Mouse (Mus musculus): Measurements from ENCODE around the gene Manba.
"Not testable (repeated sequence)": the region's sequence is repeated elsewhere in the genome, so short reads cannot be mapped to it uniquely, and the experiment has no call there.

The Manba gene

DNA sequence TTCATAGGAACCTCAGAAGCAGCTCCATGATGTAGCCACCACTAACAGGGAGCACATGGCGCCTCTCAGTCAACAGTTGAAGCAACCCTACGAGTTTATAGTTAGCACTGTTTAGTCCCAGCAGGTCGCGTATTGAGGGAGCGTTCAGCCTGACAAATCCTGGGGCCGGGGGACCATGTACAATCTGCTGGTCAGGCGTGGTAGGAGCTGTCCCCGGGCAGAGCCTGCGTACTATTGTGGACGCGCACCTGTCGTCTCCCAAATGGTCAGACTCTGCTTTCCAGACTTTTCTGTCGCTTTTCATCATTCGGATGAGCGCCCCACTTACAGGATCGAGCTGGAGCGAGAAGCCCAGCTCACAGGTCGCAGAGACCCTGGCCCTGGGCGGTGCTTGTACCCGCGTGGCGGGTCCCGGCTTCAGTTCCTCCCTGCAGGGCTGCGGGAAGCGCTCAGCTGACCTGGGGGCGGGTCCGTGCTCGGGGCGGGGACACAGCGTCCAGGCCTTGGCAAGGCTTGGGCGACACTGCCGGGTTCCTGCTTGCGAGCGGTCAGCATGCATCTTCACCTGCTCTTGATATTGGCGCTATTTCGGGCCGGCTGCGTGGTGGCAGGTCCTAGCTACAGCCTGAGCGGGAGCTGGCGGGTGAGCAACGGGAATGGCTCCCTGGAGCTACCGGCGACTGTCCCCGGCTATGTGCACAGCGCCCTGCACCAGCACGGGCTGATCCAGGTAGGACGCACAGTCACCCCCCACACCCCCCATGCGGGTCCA is at the start of gene Manba:
Gene Manba, plus strand, starts transcription at position 484 of the 772 bp plus-strand sequence.
- peak; percentile 72 for DNase-seq (ENCODE audit: low read depth)

DNA sequence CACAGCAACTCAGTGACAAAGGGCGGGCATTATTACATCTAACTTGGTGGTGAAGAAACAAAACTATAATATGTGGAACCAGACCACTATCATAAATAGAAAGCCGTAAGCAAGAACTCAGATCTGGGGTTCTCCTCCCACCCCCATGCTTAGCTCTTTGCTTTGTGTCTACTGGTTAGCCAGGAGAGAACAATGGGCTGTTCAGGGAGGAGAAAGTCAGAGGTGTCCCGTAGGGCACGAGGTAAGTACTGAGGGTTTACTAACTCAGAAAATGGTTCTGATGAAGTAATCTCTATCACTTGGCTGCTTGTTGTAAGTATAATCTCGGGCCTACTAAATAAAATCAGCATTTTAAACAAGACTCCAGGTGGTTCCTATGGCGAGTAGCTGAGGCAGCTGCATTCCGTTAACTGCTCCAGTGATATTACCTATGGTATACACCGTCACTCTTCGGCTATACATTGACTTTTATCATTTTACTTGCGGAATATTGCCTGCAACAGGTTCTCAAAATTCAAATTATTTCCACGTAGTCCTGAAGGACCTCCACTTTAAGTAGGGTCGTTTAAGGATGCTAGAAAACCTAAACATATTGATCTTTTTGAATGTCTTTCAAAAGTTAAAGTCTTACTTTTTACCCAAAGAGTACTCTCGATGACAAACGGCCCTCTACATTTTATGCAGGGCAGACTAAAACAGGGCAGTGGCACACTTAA is 48.4 kb upstream of the Manba start:
- DNase-seq (ENCODE audit: low read depth) = no peak

DNA sequence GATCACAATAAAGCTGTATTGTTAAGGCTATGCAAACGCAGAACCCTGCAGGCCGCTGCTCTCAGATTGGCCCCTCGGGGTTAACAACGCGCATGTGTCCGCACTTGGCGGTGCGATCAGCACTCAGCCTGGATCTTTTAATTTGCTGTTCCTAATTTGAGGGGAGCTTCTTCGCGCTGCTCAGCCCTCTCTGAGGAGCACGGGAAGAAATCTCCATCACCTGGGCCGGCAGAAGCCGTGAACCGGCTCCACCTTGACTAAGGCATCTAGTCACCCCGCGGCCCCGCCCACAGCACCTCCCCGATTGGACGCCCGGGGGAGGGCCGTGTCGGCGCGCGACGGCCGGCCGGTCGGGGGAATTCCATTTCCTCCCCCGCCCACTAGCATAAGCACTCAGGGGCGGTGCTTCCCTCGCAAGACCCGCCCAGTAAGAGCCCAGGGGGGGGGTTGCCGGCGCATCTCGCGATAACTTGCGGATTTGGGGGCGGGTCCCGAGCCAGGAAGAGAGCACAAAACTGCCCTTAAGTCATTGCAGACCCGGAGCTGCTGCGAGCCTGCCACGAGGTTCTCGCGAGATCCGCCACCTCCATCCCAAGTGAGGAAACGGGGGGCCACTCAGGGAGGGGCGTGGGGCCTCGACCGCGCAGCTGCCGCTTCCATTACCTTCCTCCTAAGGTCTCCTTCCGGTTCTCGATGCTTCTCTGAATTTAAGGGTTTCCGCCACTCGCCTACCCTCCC is 47.5 kb upstream of the Manba start, which contains the start of gene Ube2d3:
Gene Ube2d3, plus strand, starts transcription at position 392 of the 738 bp plus-strand sequence.
- peak; percentile 99 for DNase-seq (ENCODE audit: low read depth)

GRCm38 (mm10) chr3:135438531-135438912 is 46.9 kb upstream of the Manba start:
- peak; percentile 96 for DNase-seq (ENCODE audit: low read depth)

- DNase-seq (ENCODE audit: low read depth) = peak; percentile 92
These were observed 46.4 kb upstream of the Manba start for GRCm38 (mm10) chr3:135438913-135439531.

DNA sequence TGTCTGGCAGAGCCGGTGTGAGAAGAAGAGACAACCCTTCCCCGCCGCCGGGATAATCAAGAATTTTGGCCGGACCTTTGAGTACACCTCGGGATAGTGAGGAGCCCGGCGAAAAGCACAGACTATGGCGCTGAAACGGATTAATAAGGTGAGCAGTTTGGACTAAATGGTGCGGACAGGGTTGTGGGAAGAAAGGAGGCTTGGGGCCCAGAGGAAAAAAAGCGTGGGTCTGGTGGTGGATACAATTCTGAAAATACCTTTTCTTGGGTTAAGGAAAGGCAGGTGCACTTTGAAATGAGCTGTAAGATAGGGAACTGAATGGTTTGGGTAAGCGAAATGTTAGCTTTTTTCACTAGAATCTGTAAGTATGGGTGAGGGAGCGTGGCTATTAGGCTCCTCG is 45.8 kb upstream of the Manba start:
- no peak for DNase-seq (ENCODE audit: low read depth)

DNA sequence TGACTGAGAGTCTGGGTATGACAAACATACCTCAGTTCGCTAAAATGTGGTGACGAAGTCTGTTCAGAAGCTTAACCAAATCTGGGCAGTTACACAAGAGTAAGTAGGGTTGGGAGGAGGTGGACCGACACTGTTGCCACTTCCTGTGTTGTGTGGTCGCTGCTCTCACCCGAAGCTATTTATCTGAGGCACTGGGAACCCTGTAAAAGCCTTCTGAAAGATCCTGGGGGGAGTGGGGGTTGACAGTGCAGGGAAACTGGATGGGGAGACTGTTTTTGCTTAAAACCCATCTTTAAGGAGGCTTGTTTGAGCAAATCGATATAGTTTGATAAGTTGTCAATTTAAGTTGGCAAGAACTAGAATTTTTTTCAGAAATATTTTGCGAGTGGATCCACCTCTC is 45.2 kb upstream of the Manba start:
- peak; percentile 82 for DNase-seq (ENCODE audit: low read depth)

GRCm38 (mm10) chr3:135440621-135441020 is 44.8 kb upstream of the Manba start:
- DNase-seq (ENCODE audit: low read depth) = no peak

DNA sequence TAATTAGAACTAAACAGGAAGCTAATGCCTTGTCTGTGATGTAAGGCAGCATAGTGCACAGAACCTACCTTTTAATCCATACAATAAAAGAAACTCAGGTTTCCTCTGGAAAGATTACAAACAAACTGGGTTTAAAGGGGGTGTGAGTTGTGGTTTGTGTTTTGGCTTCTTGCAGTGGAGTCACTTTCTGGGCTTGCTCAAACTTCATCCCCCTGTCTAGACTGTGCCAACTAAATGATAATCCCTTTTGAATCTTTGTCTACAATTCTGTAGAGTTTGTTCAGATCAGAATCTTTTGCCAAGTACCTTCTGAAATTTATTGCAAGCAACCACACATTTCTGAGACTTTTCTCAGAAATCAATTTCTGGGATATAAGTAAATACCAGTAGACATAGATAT is 40.5 kb upstream of the Manba start:
- DNase-seq (ENCODE audit: low read depth) = no peak

GRCm38 (mm10) chr3:135458981-135459380 is 26.4 kb upstream of the Manba start:
- DNase-seq (ENCODE audit: low read depth) = no peak

GRCm38 (mm10) chr3:135468402-135468801 is 17.0 kb upstream of the Manba start:
- DNase-seq (ENCODE audit: low read depth) = no peak

DNA sequence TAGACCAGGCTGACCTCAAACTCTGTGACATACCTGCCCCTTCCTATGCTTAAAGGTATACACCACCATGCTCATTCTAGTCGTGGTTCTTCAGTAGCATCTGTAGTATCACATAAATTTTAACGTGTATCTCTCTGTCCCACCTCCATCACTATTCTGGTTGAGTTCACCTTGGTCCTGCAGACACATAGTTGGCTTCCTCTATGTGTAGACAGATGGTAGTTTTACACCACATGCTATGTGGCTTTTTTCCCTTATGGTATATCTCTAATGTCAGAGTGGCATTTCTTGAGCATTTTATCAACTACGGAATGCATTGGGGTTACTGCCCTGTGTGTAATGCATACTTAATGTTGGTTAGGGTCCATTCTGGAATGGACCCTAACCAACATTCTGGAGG is 16.3 kb upstream of the Manba start:
- DNase-seq (ENCODE audit: low read depth) = no peak

DNA sequence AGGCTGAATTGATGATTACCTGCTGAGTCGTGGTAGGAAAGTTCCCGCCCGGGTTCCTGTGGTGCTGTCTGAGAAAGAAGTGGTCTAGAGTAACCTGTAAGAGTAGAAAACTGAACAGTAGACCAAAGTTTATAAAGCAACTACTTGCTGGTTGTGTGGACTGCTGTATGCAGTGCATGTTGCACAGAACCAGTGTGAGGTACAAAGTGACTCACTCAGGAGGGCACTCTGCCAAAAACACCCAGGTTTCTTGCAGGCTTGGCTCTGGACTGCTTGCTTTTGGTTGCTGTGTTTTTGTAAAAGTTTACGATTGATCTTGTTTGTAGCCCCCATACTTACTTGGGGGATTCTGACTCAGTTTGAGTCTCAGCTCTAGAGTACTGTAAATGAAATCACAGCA is 15.4 kb upstream of the Manba start:
- no peak for DNase-seq (ENCODE audit: low read depth)

DNA sequence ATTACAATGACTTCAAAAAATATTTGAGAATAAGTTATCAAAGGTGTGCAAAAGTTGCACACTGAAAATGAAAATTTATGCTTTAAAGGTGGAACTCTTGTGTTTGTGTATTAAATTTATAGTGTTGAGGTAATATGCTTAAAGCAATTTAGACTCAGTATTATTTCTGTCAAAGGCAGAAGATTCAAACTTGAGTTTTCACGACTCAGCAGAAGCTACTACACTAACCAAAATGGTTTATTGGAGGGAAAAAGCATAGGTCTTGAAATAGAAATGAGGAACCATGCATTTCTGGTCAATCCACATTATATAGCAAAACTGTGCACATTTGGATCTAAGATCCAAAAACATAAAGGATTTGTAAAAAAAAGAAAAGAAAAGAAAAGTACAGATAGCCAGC is 14.6 kb upstream of the Manba start:
- no peak for DNase-seq (ENCODE audit: low read depth)

DNA sequence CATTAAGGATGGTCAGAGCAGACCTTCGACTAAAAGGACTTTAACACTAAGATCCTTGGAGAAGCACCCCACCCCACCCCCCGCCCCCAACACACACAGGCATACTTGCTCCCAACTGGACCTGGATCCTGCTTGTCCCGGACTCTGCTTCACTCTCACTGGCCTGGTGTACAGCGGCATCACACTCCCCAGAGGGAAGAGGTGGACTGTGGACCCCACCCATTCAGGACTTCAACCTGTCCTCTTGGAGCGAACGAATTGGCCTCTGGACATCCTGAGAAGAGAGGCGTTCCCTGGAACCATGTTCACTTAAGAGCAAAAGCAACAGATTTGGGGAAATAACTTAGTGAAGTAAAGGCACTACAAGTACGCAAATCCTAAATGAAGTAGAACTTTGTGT is 10.4 kb upstream of the Manba start:
- no peak for DNase-seq (ENCODE audit: low read depth)

GRCm38 (mm10) chr3:135476286-135476685 is 9.1 kb upstream of the Manba start:
- DNase-seq (ENCODE audit: low read depth) = no peak

DNA sequence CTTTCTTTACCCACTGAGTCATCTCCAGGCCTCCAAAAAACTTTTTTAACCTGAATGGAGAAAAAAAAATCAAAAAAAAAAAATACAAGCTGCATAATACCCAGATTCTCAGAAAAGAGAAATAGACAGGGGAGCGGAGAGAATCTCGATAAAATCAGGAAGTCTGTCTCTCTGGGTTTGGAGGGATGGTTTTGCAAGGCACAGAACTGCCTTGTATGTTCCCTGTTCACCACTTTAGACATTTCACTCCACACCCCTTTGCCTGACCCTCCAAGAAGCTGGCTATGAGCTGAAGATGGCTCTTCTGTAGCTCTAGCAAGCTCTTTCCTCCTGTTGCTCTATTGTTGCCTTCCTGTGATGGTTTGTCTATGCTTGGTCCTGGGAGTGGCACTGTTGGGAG is 8.4 kb upstream of the Manba start:
- no peak for DNase-seq (ENCODE audit: low read depth)

DNA sequence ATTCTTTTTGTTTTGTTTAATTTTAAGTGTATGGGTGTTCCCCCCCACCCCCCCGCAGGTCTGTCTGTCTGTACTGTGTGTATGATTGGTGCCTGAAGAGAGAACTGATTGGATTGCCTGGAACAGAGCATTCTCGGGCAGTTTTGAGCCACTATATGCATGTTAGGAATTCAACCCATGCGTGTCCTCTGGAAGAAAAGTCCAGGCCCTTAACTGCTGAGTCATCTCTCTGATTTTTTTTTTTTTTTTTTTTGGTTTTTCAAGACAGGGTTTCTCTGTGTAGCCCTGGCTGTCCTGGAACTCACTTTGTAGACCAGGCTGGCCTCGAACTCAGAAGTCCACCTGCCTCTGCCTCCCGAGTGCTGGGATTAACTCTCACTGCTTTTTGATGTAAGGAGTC is 6.3 kb upstream of the Manba start:
- not testable (repeated sequence) for DNase-seq (ENCODE audit: low read depth)

DNA sequence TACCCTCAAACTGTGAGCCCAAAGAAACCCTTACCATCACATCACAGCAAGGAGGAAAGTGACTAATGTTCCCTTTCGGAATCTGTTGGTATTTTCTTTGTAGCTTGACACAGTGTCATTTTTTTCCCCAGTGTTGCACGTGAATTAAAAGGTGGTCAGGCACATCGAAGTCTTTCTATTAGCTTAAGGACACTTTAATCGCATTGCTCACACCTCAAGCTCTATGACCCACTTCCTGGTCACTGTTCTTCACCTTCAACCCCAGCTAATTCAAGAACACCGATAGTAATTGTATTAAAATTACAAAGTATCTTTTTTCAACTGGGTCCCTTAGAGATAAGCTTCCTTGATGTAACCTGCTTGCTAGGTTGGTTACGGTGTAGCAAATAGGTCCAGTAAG is 4.6 kb upstream of the Manba start:
- DNase-seq (ENCODE audit: low read depth) = no peak

DNA sequence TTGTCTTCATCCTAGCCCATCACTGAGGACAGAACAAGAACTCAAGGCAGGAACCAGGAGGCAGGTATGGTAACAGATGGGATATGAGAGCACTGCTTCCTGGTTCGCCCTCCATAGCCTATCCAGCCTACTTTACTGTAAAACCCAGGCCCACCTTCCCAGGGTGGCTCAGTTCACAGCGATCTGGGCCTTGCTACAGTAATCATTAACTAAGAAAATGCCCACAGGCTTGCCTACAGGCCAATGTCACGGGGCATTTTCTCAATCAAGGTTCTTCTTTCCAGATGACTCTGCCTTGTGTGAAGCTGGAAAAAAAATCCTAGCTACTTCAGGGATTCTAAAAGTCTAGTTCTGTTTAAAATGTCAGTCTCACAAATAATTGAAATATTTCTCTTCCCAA is 3.8 kb upstream of the Manba start:
- no peak for DNase-seq (ENCODE audit: low read depth)

DNA sequence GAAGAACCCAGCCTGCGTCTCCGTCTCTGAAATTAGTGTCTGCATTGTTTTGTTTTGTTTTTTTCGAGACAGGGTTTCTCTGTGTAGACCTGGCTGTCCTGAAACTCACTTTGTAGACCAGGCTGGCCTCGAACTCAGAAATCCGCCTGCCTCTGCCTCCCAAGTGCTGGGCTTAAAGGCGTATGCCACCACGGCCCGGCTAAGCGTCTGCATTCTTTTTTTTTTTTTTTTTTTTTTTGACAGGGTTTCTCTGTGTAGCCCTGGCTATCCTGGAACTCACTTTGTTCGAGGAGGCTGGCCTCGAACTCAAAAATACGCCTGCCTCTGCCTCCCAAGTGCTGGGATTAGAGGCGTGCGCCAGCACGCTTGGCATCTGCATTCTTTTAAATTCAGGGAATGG is 761 bp upstream of the Manba start:
- not testable (repeated sequence) for DNase-seq (ENCODE audit: low read depth)

DNA sequence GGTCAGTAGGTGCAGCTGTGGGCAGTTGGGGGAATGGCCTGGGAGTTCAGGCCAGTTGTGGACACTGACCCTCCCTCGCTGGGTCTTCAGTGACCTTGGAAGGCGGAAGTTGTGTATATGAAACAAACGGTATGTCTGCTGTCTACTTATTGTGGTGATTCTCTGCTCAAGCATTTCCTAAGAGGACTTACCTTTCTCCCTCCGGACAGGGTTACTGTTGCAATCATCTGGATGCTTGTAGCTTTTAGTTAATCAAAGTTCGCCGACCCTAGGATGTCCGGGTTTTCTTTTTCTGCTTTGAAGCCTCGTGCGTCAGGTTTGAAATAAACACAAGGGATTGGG is 460 bp downstream of the Manba start:
- no peak for DNase-seq (ENCODE audit: low read depth)

GRCm38 (mm10) chr3:135486351-135486750 is 940 bp downstream of the Manba start:
- DNase-seq (ENCODE audit: low read depth) = peak; percentile 37
